Mouse (Mus musculus): ENCODE data around the gene Ppef1.
"Not testable (repeated sequence)": the region's sequence is repeated elsewhere in the genome, so short reads cannot be mapped to it uniquely, and the experiment has no call there.

DNA sequence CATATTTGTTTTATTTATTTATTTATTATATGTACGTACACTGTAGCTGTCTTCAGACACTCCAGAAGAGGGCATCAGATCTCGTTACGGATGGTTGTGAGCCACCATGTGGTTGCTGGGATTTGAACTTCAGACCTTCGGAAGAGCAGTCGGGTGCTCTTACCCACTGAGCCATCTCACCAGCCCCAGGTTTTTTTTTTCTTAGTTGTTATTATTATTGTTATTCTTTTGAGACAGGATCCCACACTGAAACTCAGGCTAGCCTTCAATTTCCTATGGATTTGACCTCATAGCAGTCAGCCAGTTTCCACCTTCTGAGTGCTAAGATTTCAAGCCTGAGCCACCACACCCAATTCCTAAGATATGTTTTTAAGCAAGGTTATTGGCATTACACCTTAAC lies 34.1 kb upstream of the Ppef1 start:
- not testable (repeated sequence) for TF ChIP-seq CHD2 (IDR thresholded peaks at IDR 0.05; ENCODE audit: low read depth, low read length); HCFC1 (IDR thresholded peaks at IDR 0.05; ENCODE audit: borderline replicate concordance, insufficient read depth, low read length); ZC3H11A (IDR thresholded peaks at IDR 0.05; ENCODE audit: borderline replicate concordance, low read depth, low read length)
